ENCODE assay signal across 22 mouse cellular contexts in the genomic region with DNA sequence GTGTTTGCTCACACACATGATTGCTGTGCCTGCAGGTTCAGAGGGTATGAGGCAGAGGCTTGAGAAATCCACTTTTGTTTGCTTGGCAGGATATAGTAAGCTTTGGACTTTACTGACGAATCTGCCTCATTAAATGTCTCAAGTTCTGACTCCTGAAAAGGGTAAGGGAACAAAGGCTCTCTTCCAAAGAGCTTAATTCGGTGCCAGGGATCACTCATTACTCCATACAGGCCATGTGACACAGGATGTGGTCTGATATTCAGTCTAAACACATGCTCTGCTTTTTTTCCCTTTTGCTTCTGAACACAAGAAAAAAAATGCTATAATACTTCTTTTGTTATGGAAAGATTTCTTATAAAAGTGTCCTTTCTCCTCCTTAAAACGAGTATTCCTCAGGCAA.
DNase-seq lines count a peak whose midpoint lies in the region; ATAC-seq and TF ChIP-seq lines count a peak whose summit lies in the region.
"Had no signal": no experiment of that assay in that cellular context is flagged by ENCODE, and none has a peak within 500 bp of the region (broad histone marks: within the 10 kb centered on the region; RNA-seq: fewer than 3 reads in every experiment).

No protein-coding gene starts in this region.

- H3K27me3 ChIP-seq in forebrain, embryonic 14.5 days (replicated peaks; ENCODE audit: control insufficient read depth, insufficient read depth, low read length): no peaks in the 10 kb centered on the region
- no peaks in the 10 kb centered on the region for H3K27me3 ChIP-seq in forebrain, embryonic 12.5 days
- no peaks in the 10 kb centered on the region for H3K27me3 ChIP-seq in lung, embryonic 15.5 days
- H3K27me3 ChIP-seq in lung, postnatal 0 days (replicated peaks; ENCODE audit: insufficient read depth, low read length): no peaks in the 10 kb centered on the region
- no peaks in the 10 kb centered on the region for H3K27me3 ChIP-seq in myocyte (ENCODE audit: control insufficient read depth, insufficient read depth, insufficient read length)
- H3K27me3 ChIP-seq: embryonic facial prominence, embryonic 15.5 days; limb, embryonic 12.5 days; midbrain, embryonic 13.5 days; neural tube, embryonic 13.5 days; Patski had no signal

- no peaks in the 10 kb centered on the region for H3K4me1 ChIP-seq in forebrain, embryonic 14.5 days (ENCODE audit: control insufficient read depth, insufficient read depth, low read length)
- H3K4me1 ChIP-seq in forebrain, embryonic 12.5 days: 0 out of 2 replicates have a peak, but pooled peaks cover 4% of the 10 kb centered on the region
- peaks cover 3% of the 10 kb centered on the region; the same call in 1 of the 2 replicates for H3K4me1 ChIP-seq in lung, embryonic 15.5 days
- H3K4me1 ChIP-seq in lung, postnatal 0 days (ENCODE audit: insufficient read depth, low read depth, low read length): no peaks in the 10 kb centered on the region
- H3K4me1 ChIP-seq: embryonic facial prominence, embryonic 15.5 days; hindbrain, embryonic 10.5 days; limb, embryonic 12.5 days; midbrain, embryonic 13.5 days; neural tube, embryonic 13.5 days had no signal

- 7% methylated on average over 3 of the region's 3 CpGs for WGBS in forebrain, embryonic 14.5 days
- WGBS in forebrain, embryonic 12.5 days: 16% methylated on average over 3 of the region's 3 CpGs
- 31% methylated on average over 3 of the region's 3 CpGs for WGBS in lung, embryonic 15.5 days
- 23% methylated on average over 3 of the region's 3 CpGs for WGBS in lung, postnatal 0 days

- peak; percentile 46; the same call in 1 of the 2 replicates for ATAC-seq in forebrain, embryonic 14.5 days
- ATAC-seq in forebrain, embryonic 12.5 days (ENCODE audit: low FRiP score): no peak
- no peak for ATAC-seq in lung, embryonic 15.5 days (ENCODE audit: borderline replicate concordance, extremely low read depth, low FRiP score, low TSS enrichment)
- ATAC-seq in lung, postnatal 0 days: no peak
- ATAC-seq: hindbrain, postnatal 0 days; intestine, postnatal 0 days; midbrain, embryonic 13.5 days; Patski had no signal

- no peaks in the 10 kb centered on the region for H3K79me2 ChIP-seq in myocyte (ENCODE audit: control insufficient read depth, insufficient read depth)

- peak; percentile 45 for DNase-seq in forebrain, embryonic 14.5 days (ENCODE audit: low spot score)
- DNase-seq in lung, postnatal 0 days (ENCODE audit: low spot score): no peak
- DNase-seq in Muller cell, postnatal 12 days (ENCODE audit: inconsistent ontology term): peak; percentile 29
- no peak for DNase-seq in cerebellum, adult 8-10 months
- DNase-seq: adrenal gland, postnatal 10 days; cerebellum, postnatal 10 days; kidney, postnatal 25 days; layer of hippocampus, adult 9-11 months; right cerebral cortex, adult 18-20 months; thymus, postnatal 36 days had no signal

- TF ChIP-seq CTCF in lung, postnatal 0 days (IDR thresholded peaks at IDR 0.05): no peak

- H3K27ac ChIP-seq in forebrain, embryonic 14.5 days (ENCODE audit: low read depth, low read length): no peak overlapping the region
- no peak overlapping the region for H3K27ac ChIP-seq in forebrain, embryonic 12.5 days
- H3K27ac ChIP-seq in lung, embryonic 15.5 days: peak overlapping the region; percentile 29; the same call in 1 of the 2 replicates
- H3K27ac ChIP-seq in lung, postnatal 0 days (ENCODE audit: low read length): no peak overlapping the region
- H3K27ac ChIP-seq: embryonic facial prominence, embryonic 15.5 days; hindbrain, embryonic 10.5 days; hindbrain, postnatal 0 days; limb, embryonic 12.5 days; liver, embryonic 14.5 days; midbrain, embryonic 13.5 days; neural tube, embryonic 13.5 days had no signal

- TF ChIP-seq EP300 in lung, postnatal 0 days (IDR thresholded peaks at IDR 0.05): no peak

- no peaks in the 10 kb centered on the region for H3K36me3 ChIP-seq in forebrain, embryonic 14.5 days (ENCODE audit: control insufficient read depth, insufficient read depth, low read length)
- H3K36me3 ChIP-seq in forebrain, embryonic 12.5 days (replicated peaks): no peaks in the 10 kb centered on the region
- no peaks in the 10 kb centered on the region for H3K36me3 ChIP-seq in lung, embryonic 15.5 days
- no peaks in the 10 kb centered on the region for H3K36me3 ChIP-seq in lung, postnatal 0 days (ENCODE audit: insufficient read depth, low read length)
- no peaks in the 10 kb centered on the region for H3K36me3 ChIP-seq in myocyte (ENCODE audit: control insufficient read depth, insufficient read depth)
- H3K36me3 ChIP-seq: embryonic facial prominence, embryonic 15.5 days; hindbrain, embryonic 10.5 days; limb, embryonic 12.5 days; midbrain, embryonic 13.5 days; neural tube, embryonic 13.5 days had no signal

- H3K9me3 ChIP-seq in forebrain, embryonic 14.5 days (replicated peaks; ENCODE audit: control insufficient read depth, low read length): no peaks in the 10 kb centered on the region
- H3K9me3 ChIP-seq in forebrain, embryonic 12.5 days: no peaks in the 10 kb centered on the region
- no peaks in the 10 kb centered on the region for H3K9me3 ChIP-seq in lung, embryonic 15.5 days
- no peaks in the 10 kb centered on the region for H3K9me3 ChIP-seq in lung, postnatal 0 days (ENCODE audit: low read length)
- H3K9me3 ChIP-seq: embryonic facial prominence, embryonic 15.5 days; hindbrain, embryonic 10.5 days; limb, embryonic 12.5 days; midbrain, embryonic 13.5 days; neural tube, embryonic 13.5 days had no signal

- no peak for TF ChIP-seq POLR2A in myocyte (IDR thresholded peaks at IDR 0.05; ENCODE audit: insufficient read length, low read depth)

- H3K4me3 ChIP-seq in forebrain, embryonic 14.5 days (ENCODE audit: low read depth, low read length): no peak overlapping the region
- H3K4me3 ChIP-seq in forebrain, embryonic 12.5 days (replicated peaks): no peak overlapping the region
- no peak overlapping the region for H3K4me3 ChIP-seq in lung, embryonic 15.5 days
- H3K4me3 ChIP-seq in lung, postnatal 0 days (ENCODE audit: low read depth, low read length): no peak overlapping the region
- H3K4me3 ChIP-seq in myocyte: no peak overlapping the region
- H3K4me3 ChIP-seq: embryonic facial prominence, embryonic 15.5 days; hindbrain, embryonic 10.5 days; limb, embryonic 12.5 days; midbrain, embryonic 13.5 days; neural tube, embryonic 13.5 days had no signal

- H3ac ChIP-seq in myocyte (ENCODE audit: control insufficient read depth, insufficient read length): no peak overlapping the region

- H3K4me2 ChIP-seq in forebrain, embryonic 14.5 days (ENCODE audit: low read length): no peak overlapping the region
- H3K4me2 ChIP-seq in forebrain, embryonic 12.5 days: no peak overlapping the region
- H3K4me2 ChIP-seq in lung, embryonic 15.5 days: no peak overlapping the region
- no peak overlapping the region for H3K4me2 ChIP-seq in lung, postnatal 0 days (replicated peaks; ENCODE audit: low read depth, low read length)
- H3K4me2 ChIP-seq in myocyte (ENCODE audit: low read depth): no peak overlapping the region
- H3K4me2 ChIP-seq: embryonic facial prominence, embryonic 15.5 days; limb, embryonic 12.5 days; midbrain, embryonic 13.5 days; neural tube, embryonic 13.5 days had no signal

- H3K9ac ChIP-seq in forebrain, embryonic 14.5 days (ENCODE audit: low read length): no peak overlapping the region
- H3K9ac ChIP-seq in forebrain, embryonic 12.5 days: no peak overlapping the region
- no peak overlapping the region for H3K9ac ChIP-seq in lung, embryonic 15.5 days
- no peak overlapping the region for H3K9ac ChIP-seq in lung, postnatal 0 days (replicated peaks; ENCODE audit: low read depth)
- H3K9ac ChIP-seq: embryonic facial prominence, embryonic 15.5 days; limb, embryonic 12.5 days; liver, embryonic 14.5 days; midbrain, embryonic 13.5 days; neural tube, embryonic 13.5 days had no signal

TF ChIP-seq in myocyte, 11 proteins besides CTCF, POLR2A, EP300 and RAD21:
- TF ChIP-seq USF1 (IDR thresholded peaks at IDR 0.05; ENCODE audit: low read depth) (peak; percentile 49), TCF3 (IDR thresholded peaks at IDR 0.05; ENCODE audit: insufficient read length, low read depth) (no peak), SRF (IDR thresholded peaks at IDR 0.05; ENCODE audit: control insufficient read depth, insufficient read length, low read depth) (no peak)

Comparison
In these comparisons a context has a peak if more than half of its experiments do, and no peak if none do; other contexts are left out.
1. DNase-seq: peak in forebrain, embryonic 14.5 days (single experiment) and Muller cell, postnatal 12 days (single experiment); none in lung, postnatal 0 days (single experiment) and cerebellum, adult 8-10 months (single experiment).